Mouse (Mus musculus) forebrain, embryonic 13.5 days (tissue): Measurements from ENCODE around the gene Acox1. TPM values are rescaled to one million over a fixed set of nuclear protein-coding genes. Genes with fewer than 3 reads are reported as not detected.

Experiments used
- ATAC-seq: fragments of 200-750 bp; cut with Nextera tagmentation; 2 replicates; pipeline ENCODE4 v1.8.0; 2017
- H3K27ac ChIP-seq: fragments of 300-500 bp; sonication (generic); 2 replicates; pipeline ENCODE4 v1.5.1; 2015; ENCODE audit warnings: inconsistent platforms, mild to moderate bottlenecking, moderate library complexity
- H3K27me3 ChIP-seq: fragments of 300-500 bp; sonication (generic); 2 replicates; pipeline ENCODE4 v1.6.1; 2015; ENCODE audit warnings: mild to moderate bottlenecking, inconsistent platforms
- H3K36me3 ChIP-seq: fragments of 300-500 bp; sonication (generic); 2 replicates; pipeline ENCODE4 v1.6.1; 2015; ENCODE audit warnings: mild to moderate bottlenecking, inconsistent platforms; ENCODE audit not compliant: poor library complexity, severe bottlenecking
- H3K4me1 ChIP-seq: fragments of 300-500 bp; sonication (generic); 2 replicates; pipeline ENCODE4 v1.6.1; 2015; ENCODE audit warnings: inconsistent platforms
- H3K4me2 ChIP-seq: fragments of 300-500 bp; sonication (generic); 2 replicates; pipeline ENCODE4 v1.6.1; 2015; ENCODE audit warnings: inconsistent platforms, mild to moderate bottlenecking, moderate library complexity
- H3K4me3 ChIP-seq: fragments of 300-500 bp; sonication (generic); 2 replicates; pipeline ENCODE4 v1.5.1; 2015; ENCODE audit warnings: mild to moderate bottlenecking, inconsistent platforms
- H3K9ac ChIP-seq: fragments of 300-500 bp; sonication (generic); 2 replicates; pipeline ENCODE4 v1.6.1; 2015; ENCODE audit warnings: mild to moderate bottlenecking, inconsistent platforms
- H3K9me3 ChIP-seq: fragments of 300-500 bp; sonication (generic); replicated peaks from 2 replicates; pipeline ENCODE4 v1.6.1; 2016; ENCODE audit warnings: inconsistent platforms
- WGBS: fragments of 180-500 bp; shearing (Covaris S2); methylation state at CpG from one replicate; pipeline ENCODE4 v1.1.7; 2015; 5-methylcytosine and 5-hydroxymethylcytosine counted together
- polyA plus RNA-seq: library from polyadenylated mRNA; unstranded; fragments of >200 nt; fragmentation: Nextera tagmentation; extraction: Ambion mirVana; gene quantifications from 2 replicates; pipeline ENCODE4 v1.2.1, GENCODE M21; 2015

Gene Acox1
- polyA plus RNA-seq, 1 experiment from 2014 or later, result 35.0 TPM

- Histone ChIP-seq H3K9me3 (no peaks in the 10 kb centered on the region), H3K27ac (no peak overlapping the region), H3K9ac (no peak overlapping the region), H3K4me1 (peaks cover 28% of the 10 kb centered on the region), H3K4me3 (no peak overlapping the region), H3K4me2 (no peak overlapping the region), H3K27me3 (no peaks in the 10 kb centered on the region), H3K36me3 (peaks cover 89% of the 10 kb centered on the region)
- ATAC-seq, result no peak
- 73% methylated on average over 12 of the region's 12 CpGs for WGBS
Measured at GRCm38 (mm10) chr11:116161312-116161711, 37.5 kb downstream of the Acox1 start.

GRCm38 (mm10) chr11:116150960-116151359 is 47.9 kb downstream of the Acox1 start:
- Histone ChIP-seq H3K9me3 (no peaks in the 10 kb centered on the region), H3K27ac (no peak overlapping the region), H3K4me3 (no peak overlapping the region), H3K4me2 (no peak overlapping the region), H3K36me3 (peaks cover 100% of the 10 kb centered on the region), H3K27me3 (no peaks in the 10 kb centered on the region), H3K4me1 (no peaks in the 10 kb centered on the region), H3K9ac (no peak overlapping the region)
- no peak for ATAC-seq
- 97% methylated on average over 2 of the region's 2 CpGs for WGBS

GRCm38 (mm10) chr11:116149341-116149740 is 49.5 kb downstream of the Acox1 start:
- H3K9me3 ChIP-seq, result no peaks in the 10 kb centered on the region

GRCm38 (mm10) chr11:116148761-116149221 is 50.1 kb downstream of the Acox1 start:
- peaks cover 100% of the 10 kb centered on the region for H3K36me3 ChIP-seq
- no peaks in the 10 kb centered on the region for H3K4me1 ChIP-seq
- WGBS, result 64% methylated on average over 20 of the region's 20 CpGs
- no peaks in the 10 kb centered on the region for H3K27me3 ChIP-seq
- H3K9me3 ChIP-seq, result no peaks in the 10 kb centered on the region
- H3K27ac ChIP-seq, result no peak overlapping the region
- H3K9ac ChIP-seq, result no peak overlapping the region
- ATAC-seq, result no peak
- no peak overlapping the region for H3K4me2 ChIP-seq
- H3K4me3 ChIP-seq, result no peak overlapping the region

More at GRCm38 (mm10) chr11:116149341-116149740, 49.5 kb downstream of the Acox1 start:
- Histone ChIP-seq H3K36me3 (peaks cover 100% of the 10 kb centered on the region), H3K4me1 (no peaks in the 10 kb centered on the region), H3K27ac (no peak overlapping the region), H3K4me3 (no peak overlapping the region), H3K9ac (no peak overlapping the region), H3K27me3 (no peaks in the 10 kb centered on the region), H3K4me2 (no peak overlapping the region)
- no peak for ATAC-seq
- WGBS, result 86% methylated on average over 6 of the region's 6 CpGs

GRCm38 (mm10) chr11:116146294-116146985 is 52.4 kb downstream of the Acox1 start:
- peaks cover 100% of the 10 kb centered on the region for H3K36me3 ChIP-seq
- no peaks in the 10 kb centered on the region for H3K9me3 ChIP-seq
- H3K27ac ChIP-seq, result no peak overlapping the region
- H3K27me3 ChIP-seq, result no peaks in the 10 kb centered on the region
- no peak overlapping the region for H3K4me2 ChIP-seq
- H3K4me1 ChIP-seq, result no peaks in the 10 kb centered on the region
- 76% methylated on average over 25 of the region's 25 CpGs for WGBS
- peak; percentile 30; the same call in 1 of the 2 replicates for ATAC-seq
- H3K4me3 ChIP-seq, result no peak overlapping the region
- no peak overlapping the region for H3K9ac ChIP-seq

GRCm38 (mm10) chr11:116145481-116146293 is 53.2 kb downstream of the Acox1 start:
- no peak for ATAC-seq
- no peak overlapping the region for H3K9ac ChIP-seq
- H3K4me2 ChIP-seq, result no peak overlapping the region
- H3K9me3 ChIP-seq, result no peaks in the 10 kb centered on the region
- no peaks in the 10 kb centered on the region for H3K27me3 ChIP-seq
- H3K27ac ChIP-seq, result peak overlapping the region; percentile 10; the same call in 1 of the 2 replicates
- no peaks in the 10 kb centered on the region for H3K4me1 ChIP-seq
- WGBS, result 54% methylated on average over 17 of the region's 18 CpGs
- no peak overlapping the region for H3K4me3 ChIP-seq
- peaks cover 93% of the 10 kb centered on the region for H3K36me3 ChIP-seq

GRCm38 (mm10) chr11:116143468-116143867 is 55.4 kb downstream of the Acox1 start:
- WGBS, result 92% methylated on average over 3 of the region's 3 CpGs
- H3K27ac ChIP-seq, result no peak overlapping the region
- no peak for ATAC-seq
- H3K27me3 ChIP-seq, result no peaks in the 10 kb centered on the region
- peaks cover 71% of the 10 kb centered on the region for H3K36me3 ChIP-seq
- no peak overlapping the region for H3K4me2 ChIP-seq
- no peaks in the 10 kb centered on the region for H3K9me3 ChIP-seq
- no peak overlapping the region for H3K4me3 ChIP-seq
- H3K9ac ChIP-seq, result no peak overlapping the region
- no peaks in the 10 kb centered on the region for H3K4me1 ChIP-seq

GRCm38 (mm10) chr11:116142211-116142991 is 56.4 kb downstream of the Acox1 start:
- Histone ChIP-seq H3K9me3 (no peaks in the 10 kb centered on the region), H3K36me3 (peaks cover 61% of the 10 kb centered on the region), H3K4me3 (no peak overlapping the region), H3K4me1 (peaks cover 7% of the 10 kb centered on the region), H3K4me2 (no peak overlapping the region), H3K27me3 (no peaks in the 10 kb centered on the region), H3K9ac (no peak overlapping the region), H3K27ac (no peak overlapping the region; the same call in 1 of the 2 replicates)
- no peak for ATAC-seq
- 68% methylated on average over 10 of the region's 10 CpGs for WGBS

GRCm38 (mm10) chr11:116138468-116139138 is 60.2 kb downstream of the Acox1 start, which contains the start of gene Mrpl38:
TSS of gene Mrpl38 (minus strand) at chr11:116138868.
- H3K4me2 ChIP-seq, result peak within 1 kb of the TSS; percentile 71
- no peaks in the 10 kb centered on the region for H3K27me3 ChIP-seq
- peak; percentile 95 for ATAC-seq
- peaks cover 13% of the 10 kb centered on the region for H3K4me1 ChIP-seq
- H3K27ac ChIP-seq, result peak within 1 kb of the TSS; percentile 33
- under 1% methylated on average over 60 of the region's 60 CpGs for WGBS
- peak within 1 kb of the TSS; percentile 86 for H3K9ac ChIP-seq
- H3K36me3 ChIP-seq, result peaks cover 50% of the 10 kb centered on the region
- H3K9me3 ChIP-seq, result no peaks in the 10 kb centered on the region
- H3K4me3 ChIP-seq, result peak within 1 kb of the TSS; percentile 70

- Histone ChIP-seq H3K9me3 (no peaks in the 10 kb centered on the region), H3K27me3 (no peaks in the 10 kb centered on the region), H3K4me3 (peak overlapping the region; percentile 70), H3K36me3 (peaks cover 50% of the 10 kb centered on the region), H3K27ac (peak overlapping the region; percentile 33), H3K9ac (peak overlapping the region; percentile 86), H3K4me1 (peaks cover 13% of the 10 kb centered on the region), H3K4me2 (peak overlapping the region; percentile 71)
- WGBS, result under 1% methylated on average over 20 of the region's 20 CpGs
- ATAC-seq, result peak; percentile 6
Measured at GRCm38 (mm10) chr11:116138096-116138467, 60.8 kb downstream of the Acox1 start.

GRCm38 (mm10) chr11:116134171-116134570 is 64.7 kb downstream of the Acox1 start:
- Histone ChIP-seq H3K4me3 (no peak overlapping the region), H3K27me3 (no peaks in the 10 kb centered on the region), H3K27ac (no peak overlapping the region), H3K9ac (no peak overlapping the region), H3K4me2 (no peak overlapping the region), H3K4me1 (peaks cover 34% of the 10 kb centered on the region), H3K36me3 (peaks cover 49% of the 10 kb centered on the region), H3K9me3 (no peaks in the 10 kb centered on the region)
- WGBS, result 92% methylated on average over 10 of the region's 10 CpGs
- ATAC-seq, result no peak
